Mouse (Mus musculus) midbrain, embryonic 14.5 days (tissue): ENCODE data around the gene Iqce. TPM values are rescaled to one million over a fixed set of nuclear protein-coding genes. Genes with fewer than 3 reads are reported as not detected.
A peak's percentile ranks its signal among the peaks of the same experiment; 100 is the strongest.
"Not testable (repeated sequence)": the region's sequence is repeated elsewhere in the genome, so short reads cannot be mapped to it uniquely, and the experiment has no call there.

Source experiments
- ATAC-seq: fragments of 200-750 bp; cut with Nextera tagmentation; 2 replicates; pipeline ENCODE4 v1.8.0; 2017; ENCODE audit warnings: moderate number of reproducible peaks, moderate library complexity; ENCODE audit not compliant: low FRiP score, low TSS enrichment
- DNase-seq: peaks from one replicate; pipeline ENCODE4 v3.0.0-alpha.2; 2015
- H3K27ac ChIP-seq: fragments of 300-500 bp; sonication (generic); replicated peaks from 2 replicates; pipeline ENCODE4 v1.5.1; 2014; ENCODE audit warnings: mild to moderate bottlenecking, low read depth, low read length, moderate library complexity
- H3K27me3 ChIP-seq: fragments of 300-500 bp; sonication (generic); 2 replicates; pipeline ENCODE4 v1.6.1; 2014; ENCODE audit warnings: low read length, control low read depth, mixed read lengths; ENCODE audit not compliant: control insufficient read depth, insufficient read depth
- H3K36me3 ChIP-seq: fragments of 300-500 bp; sonication (generic); 2 replicates; pipeline ENCODE4 v1.6.1; 2014; ENCODE audit warnings: low read length, control low read depth; ENCODE audit not compliant: control insufficient read depth, insufficient read depth
- H3K4me1 ChIP-seq: fragments of 300-500 bp; sonication (generic); 2 replicates; pipeline ENCODE4 v1.6.1; 2014; ENCODE audit warnings: mild to moderate bottlenecking, antibody characterized with exemption, low read length, control low read depth; ENCODE audit not compliant: control insufficient read depth, insufficient read depth
- H3K4me2 ChIP-seq: fragments of 300-500 bp; sonication (generic); 2 replicates; pipeline ENCODE4 v1.6.1; 2014; ENCODE audit warnings: mild to moderate bottlenecking, low read length, moderate library complexity
- H3K4me3 ChIP-seq: fragments of 300-500 bp; sonication (generic); replicated peaks from 2 replicates; pipeline ENCODE4 v1.5.1; 2014; ENCODE audit warnings: low read depth, low read length
- H3K9ac ChIP-seq: fragments of 300-500 bp; sonication (generic); replicated peaks from 2 replicates; pipeline ENCODE4 v1.6.1; 2014; ENCODE audit warnings: mild to moderate bottlenecking, low read length, moderate library complexity
- H3K9me3 ChIP-seq: fragments of 300-500 bp; sonication (generic); 2 replicates; pipeline ENCODE4 v1.6.1; 2016; ENCODE audit warnings: low read length, control low read depth, mixed read lengths; ENCODE audit not compliant: control insufficient read depth
- WGBS: fragments of 180-500 bp; shearing (Covaris S2); extraction: QIAGEN DNeasy Blood & Tissue Kit; methylation state at CpG from one replicate; pipeline ENCODE4 v1.1.7; 2014; 5-methylcytosine and 5-hydroxymethylcytosine counted together
- polyA plus RNA-seq: library from polyadenylated mRNA; unstranded; fragments of >200 nt; fragmentation: Nextera tagmentation; extraction: Ambion mirVana; gene quantifications from 2 replicates; pipeline ENCODE4 v1.2.1, GENCODE M21; 2014

The Iqce gene
- polyA plus RNA-seq, 1 experiment from 2014 or later: 25.0 TPM

- H3K9me3 ChIP-seq: no peaks in the 10 kb centered on the region
- DNase-seq (no peak), ATAC-seq (no peak)
- no peaks in the 10 kb centered on the region for H3K27me3 ChIP-seq
- peak overlapping the region; percentile 22; the same call in 1 of the 2 replicates for H3K27ac ChIP-seq
- peaks cover 76% of the 10 kb centered on the region for H3K36me3 ChIP-seq
- H3K4me3 ChIP-seq: no peak overlapping the region
- no peak overlapping the region for H3K9ac ChIP-seq
- H3K4me1 ChIP-seq: no peaks in the 10 kb centered on the region
- WGBS: 92% methylated on average over 11 of the region's 11 CpGs
- H3K4me2 ChIP-seq: no peak overlapping the region
Measured at GRCm38 (mm10) chr5:140675640-140676039, 26.5 kb downstream of the Iqce start.

DNA sequence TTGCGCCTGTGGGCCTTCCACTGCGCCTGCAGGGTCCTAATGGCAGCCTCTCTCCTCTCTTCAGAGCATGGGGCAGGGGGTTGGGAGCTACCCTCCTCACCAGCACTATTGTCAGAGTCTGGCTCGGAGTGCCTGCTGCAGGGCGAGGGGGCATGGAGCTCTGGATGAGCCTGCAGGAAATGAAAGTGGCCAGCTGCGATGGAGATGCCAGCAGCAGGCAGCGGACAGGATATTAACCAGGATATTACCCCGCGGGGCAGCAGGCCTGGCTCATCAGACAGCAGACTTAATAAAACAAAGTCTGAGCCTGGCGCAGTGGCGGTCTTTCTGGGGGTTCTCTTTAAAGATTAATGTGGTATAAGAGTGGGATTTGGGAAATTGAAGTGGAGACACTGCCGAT lies 27.1 kb downstream of the Iqce start:
- 0 out of 2 replicates have a peak overlapping the region, but pooled peaks have one; percentile 26 for H3K27ac ChIP-seq
- no peak for ATAC-seq
- peaks cover 77% of the 10 kb centered on the region for H3K36me3 ChIP-seq
- H3K27me3 ChIP-seq: no peaks in the 10 kb centered on the region
- no peaks in the 10 kb centered on the region for H3K4me1 ChIP-seq
- DNase-seq: peak; percentile 36
- H3K4me3 ChIP-seq: no peak overlapping the region
- no peak overlapping the region for H3K4me2 ChIP-seq
- WGBS: 74% methylated on average over 11 of the region's 11 CpGs
- H3K9me3 ChIP-seq: no peaks in the 10 kb centered on the region
- no peak overlapping the region for H3K9ac ChIP-seq

- DNase-seq (no peak), ATAC-seq (no peak)
- Histone ChIP-seq H3K36me3 (peaks cover 78% of the 10 kb centered on the region), H3K4me2 (no peak overlapping the region), H3K27ac (no peak overlapping the region), H3K9ac (no peak overlapping the region), H3K4me3 (no peak overlapping the region), H3K4me1 (no peaks in the 10 kb centered on the region), H3K27me3 (no peaks in the 10 kb centered on the region), H3K9me3 (no peaks in the 10 kb centered on the region; the same call in 1 of the 2 replicates)
- 91% methylated on average over 17 of the region's 17 CpGs for WGBS
Measured at GRCm38 (mm10) chr5:140674036-140674435, 28.1 kb downstream of the Iqce start.

- DNase-seq, H3K4me2 ChIP-seq, ATAC-seq, H3K27ac ChIP-seq, H3K9me3 ChIP-seq, H3K27me3 ChIP-seq, H3K4me1 ChIP-seq, H3K4me3 ChIP-seq, H3K9ac ChIP-seq: not testable (repeated sequence)
- WGBS: 96% methylated on average over 6 of the region's 6 CpGs
- peaks cover 74% of the 10 kb centered on the region for H3K36me3 ChIP-seq
Measured at GRCm38 (mm10) chr5:140672603-140673002, 29.6 kb downstream of the Iqce start.

GRCm38 (mm10) chr5:140672115-140672514 lies 30.1 kb downstream of the Iqce start:
- no peaks in the 10 kb centered on the region for H3K4me1 ChIP-seq
- no peaks in the 10 kb centered on the region for H3K27me3 ChIP-seq
- no peak overlapping the region for H3K4me2 ChIP-seq
- 94% methylated on average over 6 of the region's 6 CpGs for WGBS
- peaks cover 3% of the 10 kb centered on the region; the same call in 1 of the 2 replicates for H3K9me3 ChIP-seq
- H3K4me3 ChIP-seq: no peak overlapping the region
- H3K27ac ChIP-seq: no peak overlapping the region
- no peak for DNase-seq
- no peak overlapping the region for H3K9ac ChIP-seq
- H3K36me3 ChIP-seq: peaks cover 72% of the 10 kb centered on the region
- no peak for ATAC-seq

GRCm38 (mm10) chr5:140663621-140664180 lies 38.5 kb downstream of the Iqce start:
- Histone ChIP-seq H3K27ac (no peak overlapping the region), H3K4me3 (no peak overlapping the region), H3K4me2 (no peak overlapping the region), H3K4me1 (peaks cover 7% of the 10 kb centered on the region), H3K9me3 (peaks cover under 1% of the 10 kb centered on the region; the same call in 1 of the 2 replicates), H3K36me3 (0 out of 2 replicates have a peak, but pooled peaks cover 20% of the 10 kb centered on the region), H3K9ac (no peak overlapping the region), H3K27me3 (no peaks in the 10 kb centered on the region)
- DNase-seq: peak; percentile 78
- ATAC-seq: no peak
- 64% methylated on average over 7 of the region's 7 CpGs for WGBS

- H3K4me1 ChIP-seq: peaks cover 7% of the 10 kb centered on the region
- no peak overlapping the region for H3K4me3 ChIP-seq
- no peak overlapping the region for H3K9ac ChIP-seq
- H3K9me3 ChIP-seq: no peaks in the 10 kb centered on the region
- H3K36me3 ChIP-seq: 0 out of 2 replicates have a peak, but pooled peaks cover 19% of the 10 kb centered on the region
- 71% methylated on average over 17 of the region's 17 CpGs for WGBS
- H3K27ac ChIP-seq: no peak overlapping the region
- no peak overlapping the region for H3K4me2 ChIP-seq
- no peak for ATAC-seq
- DNase-seq: no peak
- H3K27me3 ChIP-seq: no peaks in the 10 kb centered on the region
Measured at GRCm38 (mm10) chr5:140662741-140663592, 39.2 kb downstream of the Iqce start.

DNA sequence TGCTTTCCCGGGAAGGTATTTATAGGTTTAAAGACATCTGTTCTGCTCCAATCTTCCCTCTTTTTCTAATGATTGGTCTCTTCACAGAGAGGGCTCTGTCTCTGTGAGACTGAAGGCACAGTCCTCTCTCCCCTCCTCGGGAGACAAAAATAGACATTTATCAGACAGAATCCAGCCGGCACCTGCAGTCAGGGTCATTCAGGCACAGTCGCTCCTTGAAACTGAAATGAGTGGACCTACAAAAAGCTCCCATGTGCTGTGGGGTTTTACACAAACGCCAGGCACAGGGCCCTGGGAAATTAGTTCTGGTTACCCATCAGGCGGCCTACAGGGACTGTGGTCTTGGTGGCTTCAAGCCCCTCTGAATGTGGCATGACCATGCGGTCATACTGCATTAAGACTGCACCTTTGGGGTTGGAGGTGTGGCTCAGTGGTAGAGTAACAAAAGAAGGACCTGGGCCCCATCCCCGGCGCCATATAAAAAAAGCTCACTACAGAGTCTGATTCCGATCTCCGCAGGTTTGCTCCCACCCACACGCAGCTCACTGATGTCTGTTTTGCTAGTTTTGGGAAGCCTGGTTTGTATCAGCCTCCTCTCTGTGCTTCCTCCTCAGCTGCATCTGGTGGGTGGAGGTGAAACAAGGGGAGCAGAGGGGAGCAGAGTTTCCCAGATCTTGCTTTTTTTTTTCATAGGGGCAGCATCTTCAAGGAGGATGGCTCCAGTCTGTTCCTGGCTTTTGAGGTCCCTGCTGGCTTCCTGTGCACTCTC lies 40.1 kb downstream of the Iqce start:
- Histone ChIP-seq H3K4me3 (no peak overlapping the region), H3K9me3 (no peaks in the 10 kb centered on the region), H3K4me2 (no peak overlapping the region), H3K27ac (0 out of 2 replicates have a peak overlapping the region, but pooled peaks have one; percentile 22), H3K36me3 (0 out of 2 replicates have a peak, but pooled peaks cover 11% of the 10 kb centered on the region), H3K9ac (no peak overlapping the region), H3K4me1 (peaks cover 7% of the 10 kb centered on the region), H3K27me3 (no peaks in the 10 kb centered on the region)
- 70% methylated on average over 12 of the region's 12 CpGs for WGBS
- no peak for ATAC-seq
- DNase-seq: no peak
